Mouse (Mus musculus): ENCODE data around the gene Gm428.
A peak's percentile ranks its signal among the peaks of the same experiment; 100 is the strongest.
"Not testable (repeated sequence)": the region's sequence is repeated elsewhere in the genome, so short reads cannot be mapped to it uniquely, and the experiment has no call there.

The Gm428 gene

GRCm38 (mm10) chr4:73683216-73683615 lies at the start of gene Gm428:
Gene Gm428, plus strand, starts transcription at chr4:73683516.
- DNase-seq: not testable (repeated sequence)

- DNase-seq: not testable (repeated sequence)
These were observed 45.5 kb upstream of the Gm428 start, which contains the start of gene Gm11236 for GRCm38 (mm10) chr4:73637821-73638220. Gene Gm11236, plus strand, starts transcription at chr4:73638121.

GRCm38 (mm10) chr4:73661864-73662263 lies 21.5 kb upstream of the Gm428 start:
- peak; percentile 0 for DNase-seq

- not testable (repeated sequence) for DNase-seq
These were observed 15.3 kb upstream of the Gm428 start, which contains the start of gene Gm11239 for GRCm38 (mm10) chr4:73668054-73668453. Gene Gm11239, plus strand, starts transcription at chr4:73668354.

- DNase-seq: no peak
These were observed 35.4 kb downstream of the Gm428 start for GRCm38 (mm10) chr4:73718761-73719160.

- DNase-seq: no peak
These were observed 36.5 kb downstream of the Gm428 start for GRCm38 (mm10) chr4:73719819-73720218.
